Mouse (Mus musculus) intestine, postnatal 0 days (tissue): Measurements from ENCODE around the gene Mink1. TPM values are rescaled to one million over a fixed set of nuclear protein-coding genes. Genes with fewer than 3 reads are reported as not detected.

Experiments used
- ATAC-seq: fragments of 200-750 bp; cut with Nextera tagmentation; 2 replicates; pipeline ENCODE4 v1.8.0; 2017; ENCODE audit warnings: mild to moderate bottlenecking, moderate TSS enrichment, moderate library complexity
- H3K27ac ChIP-seq: fragments of 300-500 bp; sonication (generic); 2 replicates; pipeline ENCODE4 v1.5.1; 2014; ENCODE audit warnings: mild to moderate bottlenecking, low read depth, low read length, moderate library complexity
- H3K27me3 ChIP-seq: fragments of 300-500 bp; sonication (generic); replicated peaks from 2 replicates; pipeline ENCODE4 v1.6.1; 2014; ENCODE audit warnings: low read length, mixed read lengths; ENCODE audit not compliant: control insufficient read depth, insufficient read depth
- H3K36me3 ChIP-seq: fragments of 300-500 bp; sonication (generic); 2 replicates; pipeline ENCODE4 v1.6.1; 2014; ENCODE audit warnings: mild to moderate bottlenecking, moderate library complexity; ENCODE audit not compliant: control insufficient read depth, insufficient read depth
- H3K4me1 ChIP-seq: fragments of 300-500 bp; sonication (generic); replicated peaks from 2 replicates; pipeline ENCODE4 v1.6.1; 2014; ENCODE audit warnings: antibody characterized with exemption, low read length, mixed read lengths; ENCODE audit not compliant: control insufficient read depth, insufficient read depth
- H3K4me2 ChIP-seq: fragments of 300-500 bp; sonication (generic); replicated peaks from 2 replicates; pipeline ENCODE4 v1.6.1; 2014; ENCODE audit warnings: low read depth, mild to moderate bottlenecking, moderate library complexity
- H3K4me3 ChIP-seq: fragments of 300-500 bp; sonication (generic); 2 replicates; pipeline ENCODE4 v1.5.1; 2014; ENCODE audit warnings: low read depth, low read length
- H3K9ac ChIP-seq: fragments of 300-500 bp; sonication (generic); 2 replicates; pipeline ENCODE4 v1.6.1; 2014; ENCODE audit warnings: mild to moderate bottlenecking, low read depth, low read length
- H3K9me3 ChIP-seq: fragments of 300-500 bp; sonication (generic); 2 replicates; pipeline ENCODE4 v1.6.1; 2016; ENCODE audit warnings: mixed run types; ENCODE audit not compliant: control insufficient read depth
- CTCF ChIP-seq: sonication (generic); IDR thresholded peaks from 2 replicates; pipeline ENCODE4 v1.5.1; 2016; ENCODE audit warnings: low read depth, mild to moderate bottlenecking, control low read depth, antibody characterized with exemption, moderate library complexity
- WGBS: fragments of 180-500 bp; shearing (Covaris S2); extraction: QIAGEN DNeasy Blood & Tissue Kit; methylation state at CpG from one replicate; pipeline ENCODE4 v1.1.7; 2014; 5-methylcytosine and 5-hydroxymethylcytosine counted together
- polyA plus RNA-seq: library from polyadenylated mRNA; unstranded; fragments of >200 nt; fragmentation: Nextera tagmentation; extraction: Ambion mirVana; gene quantifications from 2 replicates; pipeline ENCODE4 v1.2.1, GENCODE M21; 2015

Gene Mink1
- polyA plus RNA-seq, 1 experiment from 2014 or later = 5.8 TPM

- no peak overlapping the region for H3K9ac ChIP-seq
These were observed 94.9 kb downstream of the Mink1 start for GRCm38 (mm10) chr11:70657573-70657972.

DNA sequence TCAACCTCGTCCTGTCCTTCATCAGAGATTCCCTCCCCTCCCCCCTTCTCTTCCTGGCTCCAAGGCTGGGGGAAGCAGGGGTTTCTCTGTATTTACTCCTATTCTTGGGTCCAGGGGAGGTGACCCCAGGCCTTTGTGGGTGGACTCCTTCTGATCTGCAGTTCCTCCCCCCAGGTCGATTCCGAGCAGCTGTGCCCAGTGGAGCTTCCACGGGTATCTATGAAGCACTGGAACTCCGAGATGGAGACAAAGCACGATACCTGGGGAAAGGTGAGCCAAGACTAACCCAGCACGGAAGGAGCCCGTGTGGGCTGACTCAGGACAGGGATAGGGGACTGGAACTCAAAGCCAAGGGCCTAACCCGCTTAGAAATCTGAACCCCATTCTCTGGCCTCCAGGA is 95.3 kb downstream of the Mink1 start:
- H3K27me3 ChIP-seq = no peaks in the 10 kb centered on the region
- no peak overlapping the region for H3K4me3 ChIP-seq
- H3K36me3 ChIP-seq = peaks cover 12% of the 10 kb centered on the region
- TF ChIP-seq CTCF = no peak
- H3K4me2 ChIP-seq = no peak overlapping the region
- no peaks in the 10 kb centered on the region for H3K9me3 ChIP-seq
- no peak overlapping the region for H3K27ac ChIP-seq
- 67% methylated on average over 9 of the region's 9 CpGs for WGBS
- H3K9ac ChIP-seq = no peak overlapping the region
- peaks cover 10% of the 10 kb centered on the region for H3K4me1 ChIP-seq
- ATAC-seq = no peak

More at GRCm38 (mm10) chr11:70657573-70657972, 94.9 kb downstream of the Mink1 start:
- no peak for TF ChIP-seq CTCF
- Histone ChIP-seq H3K9me3 (no peaks in the 10 kb centered on the region), H3K27me3 (no peaks in the 10 kb centered on the region), H3K4me2 (no peak overlapping the region), H3K27ac (no peak overlapping the region), H3K4me3 (no peak overlapping the region), H3K4me1 (peaks cover 10% of the 10 kb centered on the region), H3K36me3 (peaks cover 12% of the 10 kb centered on the region)
- ATAC-seq = no peak
- whole genome bisulfite sequencing = 36% methylated on average over 6 of the region's 6 CpGs

DNA sequence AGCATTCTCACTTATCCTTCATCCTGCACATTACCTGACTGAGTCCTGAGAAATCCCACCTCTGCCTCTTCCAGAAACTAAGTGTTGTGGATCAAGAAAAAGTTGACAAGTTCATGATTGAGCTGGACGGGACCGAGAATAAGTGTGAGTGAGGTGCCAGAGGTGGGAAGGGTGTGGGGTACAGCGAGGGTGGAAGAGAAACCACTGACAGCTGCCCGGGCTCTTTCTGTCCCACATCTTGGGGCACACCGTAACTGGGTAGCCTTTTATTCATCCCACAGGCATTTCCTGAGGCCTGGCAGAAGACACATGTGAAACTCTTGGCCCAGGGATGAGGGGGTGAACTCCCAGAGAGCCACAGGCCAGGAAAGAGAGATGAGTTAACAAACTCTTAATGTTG is 95.8 kb downstream of the Mink1 start:
- peaks cover 16% of the 10 kb centered on the region for H3K36me3 ChIP-seq
- no peak overlapping the region for H3K4me3 ChIP-seq
- TF ChIP-seq CTCF = no peak
- no peak for ATAC-seq
- H3K4me2 ChIP-seq = no peak overlapping the region
- no peak overlapping the region for H3K27ac ChIP-seq
- WGBS = 86% methylated on average over 5 of the region's 5 CpGs
- no peaks in the 10 kb centered on the region for H3K27me3 ChIP-seq
- H3K9me3 ChIP-seq = no peaks in the 10 kb centered on the region
- peaks cover 10% of the 10 kb centered on the region for H3K4me1 ChIP-seq
- no peak overlapping the region for H3K9ac ChIP-seq

- Histone ChIP-seq H3K4me3 (no peak overlapping the region), H3K9ac (no peak overlapping the region), H3K36me3 (peaks cover 20% of the 10 kb centered on the region), H3K9me3 (no peaks in the 10 kb centered on the region), H3K27me3 (no peaks in the 10 kb centered on the region), H3K4me1 (peaks cover 10% of the 10 kb centered on the region), H3K4me2 (no peak overlapping the region), H3K27ac (no peak overlapping the region)
- 55% methylated on average over 8 of the region's 8 CpGs for WGBS
- ATAC-seq = no peak
- no peak for TF ChIP-seq CTCF
These were observed 96.3 kb downstream of the Mink1 start for GRCm38 (mm10) chr11:70658942-70659341.

DNA sequence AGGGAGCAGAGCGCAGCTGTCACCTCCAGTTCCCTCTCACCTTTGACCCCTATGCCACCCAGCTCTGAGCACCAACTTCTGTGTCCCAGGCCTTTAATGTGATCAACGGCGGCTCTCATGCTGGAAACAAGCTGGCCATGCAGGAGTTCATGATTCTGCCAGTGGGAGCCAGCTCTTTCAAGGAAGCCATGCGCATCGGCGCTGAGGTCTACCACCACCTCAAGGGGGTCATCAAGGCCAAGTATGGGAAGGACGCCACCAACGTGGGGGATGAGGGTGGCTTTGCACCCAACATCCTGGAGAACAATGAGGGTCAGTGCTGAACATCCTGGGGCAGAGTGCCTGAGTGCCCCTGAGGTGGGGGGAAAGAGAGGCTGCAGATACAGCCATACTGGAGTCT is 97.9 kb downstream of the Mink1 start:
- H3K4me1 ChIP-seq = peaks cover 10% of the 10 kb centered on the region
- no peak for TF ChIP-seq CTCF
- no peak overlapping the region for H3K4me2 ChIP-seq
- H3K27me3 ChIP-seq = no peaks in the 10 kb centered on the region
- H3K36me3 ChIP-seq = peaks cover 34% of the 10 kb centered on the region
- no peak for ATAC-seq
- H3K9ac ChIP-seq = no peak overlapping the region
- H3K9me3 ChIP-seq = no peaks in the 10 kb centered on the region
- H3K27ac ChIP-seq = no peak overlapping the region
- 91% methylated on average over 8 of the region's 8 CpGs for WGBS
- H3K4me3 ChIP-seq = no peak overlapping the region

DNA sequence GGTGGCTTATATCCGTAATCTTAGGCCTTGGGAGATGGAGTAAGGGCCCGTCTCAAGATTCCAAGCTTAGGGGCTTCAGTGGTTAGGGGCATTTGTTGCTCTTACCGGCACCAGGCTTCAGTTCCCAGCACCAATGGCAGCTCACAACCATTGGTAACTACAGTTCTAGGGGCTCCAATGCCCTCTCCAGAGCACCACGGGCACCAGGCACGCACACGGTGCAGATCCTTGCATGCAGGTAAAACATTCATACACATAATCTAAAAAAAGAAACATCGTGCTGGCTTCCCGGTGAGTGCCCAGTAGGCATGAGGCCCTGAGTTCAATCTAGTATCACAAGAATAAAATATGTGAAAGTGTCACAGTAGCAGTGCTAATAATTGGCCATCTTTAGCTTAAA is 100.4 kb downstream of the Mink1 start:
- H3K9me3 ChIP-seq = no peaks in the 10 kb centered on the region
- no peak overlapping the region for H3K4me2 ChIP-seq
- no peak overlapping the region for H3K9ac ChIP-seq
- H3K27ac ChIP-seq = no peak overlapping the region
- peaks cover 42% of the 10 kb centered on the region for H3K36me3 ChIP-seq
- ATAC-seq = no peak
- H3K27me3 ChIP-seq = no peaks in the 10 kb centered on the region
- WGBS = 89% methylated on average over 8 of the region's 8 CpGs
- H3K4me1 ChIP-seq = no peaks in the 10 kb centered on the region
- no peak for TF ChIP-seq CTCF
- no peak overlapping the region for H3K4me3 ChIP-seq

GRCm38 (mm10) chr11:70663957-70664356 is 101.3 kb downstream of the Mink1 start:
- Histone ChIP-seq H3K27me3 (no peaks in the 10 kb centered on the region), H3K9me3 (no peaks in the 10 kb centered on the region), H3K36me3 (peaks cover 42% of the 10 kb centered on the region), H3K4me2 (no peak overlapping the region), H3K27ac (no peak overlapping the region), H3K9ac (no peak overlapping the region), H3K4me3 (no peak overlapping the region), H3K4me1 (no peaks in the 10 kb centered on the region)
- TF ChIP-seq CTCF = no peak
- WGBS = 96% methylated on average over 6 of the region's 6 CpGs
- ATAC-seq = no peak

Other genes with a start within 250 kb of the Mink1 start
- gene Alox12e, start 240.3 kb upstream of the Mink1 start, polyA plus RNA-seq = 0.07 TPM in 1 of 2 replicates, not detected in the other
- gene Alox15, start 210.8 kb upstream of the Mink1 start, polyA plus RNA-seq = 0.12 and 0.33 TPM in 2 replicates
- gene Pelp1, start 152.8 kb upstream of the Mink1 start, polyA plus RNA-seq = 9.5 and 9.9 TPM in 2 replicates
- 7.4 and 7.8 TPM in 2 replicates for gene Arrb2, start 130.2 kb upstream of the Mink1 start, polyA plus RNA-seq
- gene Med11, start 111.0 kb upstream of the Mink1 start, polyA plus RNA-seq = 30.1 and 30.7 TPM in 2 replicates
- gene Zmynd15, start 103.4 kb upstream of the Mink1 start, polyA plus RNA-seq = 1.4 and 1.5 TPM in 2 replicates
- 33.8 and 39.3 TPM in 2 replicates for gene Cxcl16, start 102.9 kb upstream of the Mink1 start, polyA plus RNA-seq
- gene Tm4sf5, start 57.6 kb upstream of the Mink1 start, polyA plus RNA-seq = 398 and 402 TPM in 2 replicates
- gene Vmo1, start 48.3 kb upstream of the Mink1 start, polyA plus RNA-seq = 0.25 and 0.31 TPM in 2 replicates
- gene Gltpd2, start 43.7 kb upstream of the Mink1 start, polyA plus RNA-seq = 0.30 and 0.82 TPM in 2 replicates
- gene Psmb6, start 37.5 kb upstream of the Mink1 start, polyA plus RNA-seq = 462 and 489 TPM in 2 replicates
- gene Gm40193, start 29.9 kb upstream of the Mink1 start, polyA plus RNA-seq = not detected in 2 replicates
- gene Pld2, start 22.8 kb upstream of the Mink1 start, polyA plus RNA-seq = 5.9 and 6.3 TPM in 2 replicates
- not detected in 2 replicates for gene 4930544D05Rik, start 53.0 kb downstream of the Mink1 start, polyA plus RNA-seq
- 0.12 TPM in 1 of 2 replicates, not detected in the other for gene Chrne, start 56.3 kb downstream of the Mink1 start, polyA plus RNA-seq
- gene Gp1ba, start 76.2 kb downstream of the Mink1 start, polyA plus RNA-seq = 0.07 and 0.10 TPM in 2 replicates
- gene Rnf167, start 84.4 kb downstream of the Mink1 start, polyA plus RNA-seq = 107 TPM in 2 replicates
- gene Slc25a11, start 84.6 kb downstream of the Mink1 start, polyA plus RNA-seq = 192 and 210 TPM in 2 replicates
- 1,830 and 1,961 TPM in 2 replicates for gene Pfn1, start 91.8 kb downstream of the Mink1 start, polyA plus RNA-seq
- 4.9 and 5.9 TPM in 2 replicates for gene Eno3, start 94.3 kb downstream of the Mink1 start, polyA plus RNA-seq
- 61.3 and 66.2 TPM in 2 replicates for gene Spag7, start 106.5 kb downstream of the Mink1 start, polyA plus RNA-seq
- 11.7 and 12.3 TPM in 2 replicates for gene Camta2, start 125.2 kb downstream of the Mink1 start, polyA plus RNA-seq
- 2.8 and 3.3 TPM in 2 replicates for gene Inca1, start 137.3 kb downstream of the Mink1 start, polyA plus RNA-seq
- 4.4 and 5.4 TPM in 2 replicates for gene Kif1c, start 137.7 kb downstream of the Mink1 start, polyA plus RNA-seq
- 4.4 and 5.0 TPM in 2 replicates for gene Zfp3, start 201.3 kb downstream of the Mink1 start, polyA plus RNA-seq
- 1.9 and 2.0 TPM in 2 replicates for gene Scimp, start 249.7 kb downstream of the Mink1 start, polyA plus RNA-seq